Mouse (Mus musculus): Measurements from ENCODE around the gene Tpk1. TPM values are rescaled to one million over a fixed set of nuclear protein-coding genes. Genes with fewer than 3 reads are reported as not detected.
A peak's percentile ranks its signal among the peaks of the same experiment; 100 is the strongest.
"Not testable (repeated sequence)": the region's sequence is repeated elsewhere in the genome, so short reads cannot be mapped to it uniquely, and the experiment has no call there.

The Tpk1 gene
- polyA plus RNA-seq, 1 experiment from 2014 or later, result 7.4 TPM

DNA sequence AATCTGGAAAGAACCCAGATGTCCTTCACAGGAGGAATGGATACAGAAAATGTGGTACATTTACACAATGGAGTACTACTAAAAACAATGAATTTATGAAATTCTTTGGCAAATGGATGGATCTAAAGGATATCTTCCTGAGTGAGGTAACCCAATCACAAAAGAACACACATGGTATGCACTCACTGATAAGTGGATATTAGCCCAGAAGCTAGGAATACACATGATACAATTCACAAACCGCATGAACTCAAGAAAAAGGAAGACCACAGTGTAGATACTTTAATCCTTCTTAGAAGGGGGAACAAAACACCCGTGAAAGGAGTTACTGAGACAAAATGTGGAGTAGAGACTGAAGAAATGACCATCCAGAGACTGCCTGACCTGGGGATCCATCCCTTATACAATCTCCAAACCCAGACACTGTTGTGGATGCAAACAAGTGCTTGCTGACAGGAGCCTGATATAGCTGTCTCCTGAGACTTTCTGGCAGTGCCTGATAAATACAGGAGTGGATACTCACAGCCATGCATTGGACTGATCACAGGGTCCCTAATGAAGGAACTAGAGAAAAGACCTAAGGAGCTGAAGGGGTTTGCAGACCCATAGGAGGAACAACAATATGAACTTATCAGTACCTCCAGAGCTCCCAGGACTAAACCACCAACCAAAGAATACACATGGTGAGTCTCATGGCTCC is 159.2 kb downstream of the Tpk1 start:
- WGBS (ENCODE audit: insufficient replicate concordance), result 56% methylated on average over 2 of the region's 2 CpGs
- not testable (repeated sequence) for H3K27me3 ChIP-seq (ENCODE audit: insufficient read depth, low read length); DNase-seq; H3K36me3 ChIP-seq (replicated peaks; ENCODE audit: insufficient read depth, low read length); H3K4me2 ChIP-seq (ENCODE audit: low read depth, low read length); H3K4me3 ChIP-seq (ENCODE audit: low read depth, low read length); H3K4me1 ChIP-seq (ENCODE audit: insufficient read depth); H3K9ac ChIP-seq (replicated peaks); H3K9me3 ChIP-seq (ENCODE audit: low read length)
- ATAC-seq, result peak; percentile 98
- peak overlapping the region; percentile 60 for H3K27ac ChIP-seq (ENCODE audit: low read depth)
- TF ChIP-seq EP300 (IDR thresholded peaks at IDR 0.05; ENCODE audit: low read depth), result peak; percentile 90

DNA sequence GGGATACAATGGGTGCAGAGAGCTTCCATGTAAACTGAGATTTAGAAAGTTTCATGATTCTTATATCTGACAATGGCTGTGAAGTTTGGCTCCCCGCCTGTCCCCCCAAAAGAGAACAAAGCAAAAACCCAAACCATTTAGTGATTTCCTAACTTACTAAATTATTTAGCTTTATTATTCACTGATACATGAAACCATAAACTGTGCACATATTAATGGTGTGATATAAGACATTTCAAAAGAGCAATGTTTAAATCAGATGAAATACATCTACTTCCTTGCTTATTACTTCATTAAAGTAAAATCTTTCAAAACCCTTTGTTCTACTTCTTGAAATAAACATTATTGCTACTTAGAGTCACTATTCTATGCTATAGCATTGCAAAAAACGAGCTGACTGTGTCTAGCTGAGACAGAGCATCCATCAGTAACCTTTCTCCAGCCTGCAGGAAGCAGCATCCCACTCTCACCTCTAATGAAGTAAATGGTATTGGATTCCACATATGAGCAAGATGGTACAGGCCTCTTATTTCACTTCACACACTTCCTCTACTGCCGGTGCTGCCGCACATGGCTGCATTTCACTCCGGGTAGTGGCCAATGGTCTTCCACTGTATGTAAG is 161.4 kb downstream of the Tpk1 start:
- 88% methylated on average over 5 of the region's 5 CpGs for WGBS (ENCODE audit: insufficient replicate concordance)
- Histone ChIP-seq H3K36me3 (replicated peaks; ENCODE audit: insufficient read depth, low read length) (no peaks in the 10 kb centered on the region), H3K27ac (ENCODE audit: low read depth) (no peak overlapping the region), H3K9ac (replicated peaks) (no peak overlapping the region), H3K4me1 (ENCODE audit: insufficient read depth) (no peaks in the 10 kb centered on the region), H3K9me3 (ENCODE audit: low read length) (no peaks in the 10 kb centered on the region), H3K4me2 (ENCODE audit: low read depth, low read length) (no peak overlapping the region), H3K27me3 (ENCODE audit: insufficient read depth, low read length) (no peaks in the 10 kb centered on the region), H3K4me3 (ENCODE audit: low read depth, low read length) (no peak overlapping the region)
- no peak for ATAC-seq
- TF ChIP-seq CTCF (IDR thresholded peaks at IDR 0.05; ENCODE audit: low read depth) (no peak), EP300 (IDR thresholded peaks at IDR 0.05; ENCODE audit: low read depth) (no peak)
- DNase-seq, result no peak

DNA sequence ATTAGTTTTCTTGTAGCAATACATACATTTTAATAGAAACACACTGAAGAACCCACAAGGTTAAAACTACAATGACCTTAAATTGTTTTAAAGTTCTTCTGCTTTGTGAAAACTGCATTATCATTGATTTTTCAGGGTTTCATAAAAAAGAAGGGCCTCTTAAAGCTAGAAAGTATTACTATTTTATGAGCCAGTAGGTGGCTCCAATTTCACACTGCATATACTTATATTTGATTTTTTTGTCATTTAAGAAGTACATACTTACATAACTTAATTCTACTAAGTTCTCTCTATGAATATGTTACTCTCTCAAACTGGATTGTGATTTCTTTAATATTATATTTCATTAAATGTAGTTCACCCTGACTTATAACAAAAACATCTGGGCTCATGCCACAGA is 173.7 kb downstream of the Tpk1 start:
- H3K27me3 ChIP-seq (ENCODE audit: insufficient read depth, low read length), result no peaks in the 10 kb centered on the region
- H3K9me3 ChIP-seq (ENCODE audit: low read length), result no peaks in the 10 kb centered on the region
- no peaks in the 10 kb centered on the region for H3K4me1 ChIP-seq (ENCODE audit: insufficient read depth)
- DNase-seq, result no peak
- H3K4me3 ChIP-seq (ENCODE audit: low read depth, low read length), result no peak overlapping the region
- no peak overlapping the region for H3K27ac ChIP-seq (ENCODE audit: low read depth)
- no peaks in the 10 kb centered on the region for H3K36me3 ChIP-seq (replicated peaks; ENCODE audit: insufficient read depth, low read length)
- no peak for ATAC-seq
- no peak overlapping the region for H3K9ac ChIP-seq (replicated peaks)
- TF ChIP-seq EP300 (IDR thresholded peaks at IDR 0.05; ENCODE audit: low read depth) (no peak), CTCF (IDR thresholded peaks at IDR 0.05; ENCODE audit: low read depth) (peak; percentile 20; the same call in 1 of the 2 replicates)
- H3K4me2 ChIP-seq (ENCODE audit: low read depth, low read length), result no peak overlapping the region

DNA sequence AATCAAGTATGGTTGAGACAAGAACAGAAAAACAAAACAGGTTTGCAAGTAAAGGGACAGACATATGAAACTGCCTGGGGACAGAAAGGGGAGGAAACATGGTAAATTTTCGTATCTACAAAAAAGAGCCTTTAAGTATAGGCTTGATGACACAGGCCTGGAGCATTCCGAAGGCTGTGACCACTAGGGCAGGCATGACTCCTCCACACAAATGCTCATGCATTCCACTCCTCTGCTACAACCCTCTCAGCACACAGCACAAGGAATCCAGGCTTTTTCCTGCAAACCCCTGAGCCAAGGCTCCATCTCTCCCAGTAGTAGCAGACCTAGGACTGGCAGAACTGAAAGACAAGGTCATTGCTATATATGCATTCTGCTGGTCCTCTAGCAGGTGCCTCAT is 179.4 kb downstream of the Tpk1 start:
- Histone ChIP-seq H3K9me3 (ENCODE audit: low read length) (no peaks in the 10 kb centered on the region), H3K4me2 (ENCODE audit: low read depth, low read length) (no peak overlapping the region), H3K9ac (replicated peaks) (no peak overlapping the region), H3K4me1 (ENCODE audit: insufficient read depth) (no peaks in the 10 kb centered on the region), H3K27me3 (ENCODE audit: insufficient read depth, low read length) (no peaks in the 10 kb centered on the region), H3K27ac (ENCODE audit: low read depth) (no peak overlapping the region), H3K36me3 (replicated peaks; ENCODE audit: insufficient read depth, low read length) (no peaks in the 10 kb centered on the region), H3K4me3 (ENCODE audit: low read depth, low read length) (no peak overlapping the region)
- TF ChIP-seq CTCF (IDR thresholded peaks at IDR 0.05; ENCODE audit: low read depth), result no peak
- no peak for TF ChIP-seq EP300 (IDR thresholded peaks at IDR 0.05; ENCODE audit: low read depth)
- WGBS (ENCODE audit: insufficient replicate concordance), result 76% methylated on average over 2 of the region's 2 CpGs
- ATAC-seq (no peak), DNase-seq (no peak)

DNA sequence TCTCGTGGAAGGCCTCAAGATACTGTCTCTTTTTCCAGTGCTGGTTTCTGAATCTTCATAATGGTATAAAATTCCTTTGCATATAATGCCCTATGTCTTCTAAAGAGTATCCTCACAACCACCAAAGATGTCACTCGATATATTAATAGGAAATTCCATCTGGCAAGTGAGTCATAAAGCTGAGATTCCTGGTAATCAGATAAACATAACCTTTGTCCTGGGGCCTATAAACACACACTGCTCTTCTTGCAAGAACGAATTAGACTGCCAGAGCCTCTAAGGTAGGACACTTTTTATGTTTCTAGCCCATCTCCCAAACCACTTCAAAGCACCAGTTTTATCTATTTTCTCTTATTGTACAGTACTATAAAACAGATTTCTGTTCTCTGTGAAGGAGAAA is 185.4 kb downstream of the Tpk1 start:
- no peak overlapping the region for H3K4me2 ChIP-seq (ENCODE audit: low read depth, low read length)
- no peak for ATAC-seq
- no peaks in the 10 kb centered on the region for H3K36me3 ChIP-seq (replicated peaks; ENCODE audit: insufficient read depth, low read length)
- H3K4me1 ChIP-seq (ENCODE audit: insufficient read depth), result no peaks in the 10 kb centered on the region; the same call in 1 of the 2 replicates
- 61% methylated on average over 3 of the region's 3 CpGs for WGBS (ENCODE audit: insufficient replicate concordance)
- no peaks in the 10 kb centered on the region for H3K9me3 ChIP-seq (ENCODE audit: low read length)
- no peak overlapping the region for H3K9ac ChIP-seq (replicated peaks)
- no peak overlapping the region for H3K27ac ChIP-seq (ENCODE audit: low read depth)
- no peak for DNase-seq
- no peaks in the 10 kb centered on the region for H3K27me3 ChIP-seq (ENCODE audit: insufficient read depth, low read length)
- H3K4me3 ChIP-seq (ENCODE audit: low read depth, low read length), result no peak overlapping the region
- TF ChIP-seq EP300 (IDR thresholded peaks at IDR 0.05; ENCODE audit: low read depth) (no peak), CTCF (IDR thresholded peaks at IDR 0.05; ENCODE audit: low read depth) (no peak)

DNA sequence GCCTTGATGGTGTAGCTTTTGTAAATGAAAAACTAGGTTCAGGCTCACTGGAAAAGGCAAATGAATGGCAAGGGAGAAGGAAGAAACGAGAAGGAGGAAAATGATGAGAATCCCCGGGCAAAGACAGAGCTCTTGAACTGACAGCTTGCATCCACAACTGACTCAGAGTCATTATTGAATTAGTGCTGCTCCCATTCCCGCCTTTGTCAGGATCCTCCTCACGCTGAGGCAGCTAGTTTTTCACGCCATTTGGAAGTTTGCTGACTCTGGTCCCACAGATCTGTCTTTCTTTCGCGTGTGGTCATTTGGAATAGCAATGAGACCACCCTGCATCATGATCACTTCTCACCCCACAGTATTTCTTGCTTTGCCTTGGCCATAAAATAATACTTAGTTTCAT is 187.3 kb downstream of the Tpk1 start:
- no peaks in the 10 kb centered on the region for H3K36me3 ChIP-seq (replicated peaks; ENCODE audit: insufficient read depth, low read length)
- H3K4me1 ChIP-seq (ENCODE audit: insufficient read depth), result no peaks in the 10 kb centered on the region; the same call in 1 of the 2 replicates
- H3K27ac ChIP-seq (ENCODE audit: low read depth), result no peak overlapping the region
- no peaks in the 10 kb centered on the region for H3K9me3 ChIP-seq (ENCODE audit: low read length)
- TF ChIP-seq EP300 (IDR thresholded peaks at IDR 0.05; ENCODE audit: low read depth) (no peak), CTCF (IDR thresholded peaks at IDR 0.05; ENCODE audit: low read depth) (no peak)
- no peak for DNase-seq
- H3K9ac ChIP-seq (replicated peaks), result no peak overlapping the region
- H3K4me2 ChIP-seq (ENCODE audit: low read depth, low read length), result no peak overlapping the region
- 80% methylated on average over 7 of the region's 7 CpGs for WGBS (ENCODE audit: insufficient replicate concordance)
- no peak for ATAC-seq
- H3K27me3 ChIP-seq (ENCODE audit: insufficient read depth, low read length), result no peaks in the 10 kb centered on the region
- no peak overlapping the region for H3K4me3 ChIP-seq (ENCODE audit: low read depth, low read length)
